Mouse (Mus musculus): ENCODE data around the gene Smpd2. TPM values are rescaled to one million over a fixed set of nuclear protein-coding genes. Genes with fewer than 3 reads are reported as not detected.
"Not testable (repeated sequence)": the region's sequence is repeated elsewhere in the genome, so short reads cannot be mapped to it uniquely, and the experiment has no call there.

Smpd2 gene
- polyA plus RNA-seq, 1 experiment from 2014 or later = 9.8 TPM

DNA sequence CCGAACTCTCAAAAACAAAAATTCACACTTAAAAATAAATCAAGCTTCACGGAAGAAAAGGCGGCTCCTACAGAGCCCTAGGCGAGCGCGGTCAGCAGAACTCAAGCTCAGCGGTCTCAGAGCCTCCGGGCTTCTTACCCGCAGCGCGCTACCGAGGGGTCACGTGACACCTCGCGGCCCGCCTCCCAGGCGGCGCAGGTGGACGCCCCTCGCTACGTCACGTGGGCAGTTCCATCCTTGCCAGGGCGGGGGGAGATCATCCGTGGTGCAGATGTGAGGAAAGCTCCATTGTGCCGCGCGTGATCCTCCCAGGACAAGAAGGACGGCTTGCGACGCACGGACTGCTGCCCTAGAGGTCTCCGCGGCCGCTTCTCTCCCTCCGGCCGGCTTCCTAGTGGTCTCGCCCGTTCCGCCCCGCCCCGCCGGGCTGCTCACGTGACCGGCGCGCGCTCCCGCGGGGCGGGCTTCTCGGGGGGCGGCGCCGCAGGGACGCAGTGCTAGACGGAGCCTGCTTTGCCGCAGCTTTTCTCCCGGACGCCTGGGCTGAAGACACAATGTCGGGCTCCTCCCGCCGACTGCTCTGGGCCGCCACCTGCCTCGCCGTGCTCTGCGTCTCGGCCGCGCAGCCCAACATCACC lies 28.9 kb upstream of the Smpd2 start, which contains the start of gene Cd164:
Gene Cd164, plus strand, starts transcription at position 434 of the 638 bp plus-strand sequence.
- under 1% methylated on average over 65 of the region's 69 CpGs for WGBS (ENCODE audit: insufficient replicate concordance)
- Histone ChIP-seq H3K4me3 (replicated peaks) (peak within 1 kb of the TSS; percentile 84), H3K27me3 (no peaks in the 10 kb centered on the region)

DNA sequence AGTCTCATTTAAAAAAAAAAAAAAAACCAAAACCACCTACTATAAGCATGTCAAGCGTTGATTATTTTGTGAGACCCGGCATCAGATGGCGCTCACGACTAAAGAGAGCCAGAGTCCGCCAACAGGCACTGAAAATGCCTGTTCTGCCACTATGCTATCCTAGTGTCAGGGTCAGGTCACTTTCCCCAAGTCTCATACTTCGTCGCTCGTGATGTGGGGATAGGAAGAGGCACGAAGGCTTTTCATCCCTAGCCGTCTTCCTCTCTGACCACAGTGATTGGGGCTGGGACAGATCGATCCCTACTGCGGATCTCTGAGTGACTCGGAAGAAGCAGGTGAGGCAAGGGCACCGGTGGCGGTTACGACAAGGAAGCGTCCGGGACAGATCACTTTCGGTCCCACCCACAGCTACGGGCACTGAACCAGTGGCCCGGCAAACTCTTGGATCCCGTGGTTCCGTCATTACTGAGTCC lies 28.4 kb upstream of the Smpd2 start:
- Histone ChIP-seq H3K4me3 (replicated peaks) (peak overlapping the region; percentile 84), H3K27ac (peak overlapping the region; percentile 89), H3K9ac (peak overlapping the region; percentile 89), H3K36me3 (peaks cover 2% of the 10 kb centered on the region; the same call in 1 of the 2 replicates), H3K4me1 (replicated peaks) (peaks cover 34% of the 10 kb centered on the region), H3K9me3 (replicated peaks) (no peaks in the 10 kb centered on the region), H3K27me3 (no peaks in the 10 kb centered on the region), H3K4me2 (peak overlapping the region; percentile 78)
- DNase-seq (peak; percentile 76), ATAC-seq (ENCODE audit: low read depth) (peak; percentile 76)
- under 1% methylated on average over 23 of the region's 23 CpGs for WGBS (ENCODE audit: insufficient replicate concordance)

More for the DNA sequence above, 28.9 kb upstream of the Smpd2 start, which contains the start of gene Cd164:
- DNase-seq (peak; percentile 85), ATAC-seq (ENCODE audit: low read depth) (peak; percentile 89)
- H3K9ac ChIP-seq = peak within 1 kb of the TSS; percentile 89
- peak within 1 kb of the TSS; percentile 78 for H3K4me2 ChIP-seq
- no peaks in the 10 kb centered on the region for H3K9me3 ChIP-seq (replicated peaks)
- H3K36me3 ChIP-seq = peaks cover 6% of the 10 kb centered on the region; the same call in 1 of the 2 replicates
- peak within 1 kb of the TSS; percentile 89 for H3K27ac ChIP-seq
- peaks cover 34% of the 10 kb centered on the region for H3K4me1 ChIP-seq (replicated peaks)

DNA sequence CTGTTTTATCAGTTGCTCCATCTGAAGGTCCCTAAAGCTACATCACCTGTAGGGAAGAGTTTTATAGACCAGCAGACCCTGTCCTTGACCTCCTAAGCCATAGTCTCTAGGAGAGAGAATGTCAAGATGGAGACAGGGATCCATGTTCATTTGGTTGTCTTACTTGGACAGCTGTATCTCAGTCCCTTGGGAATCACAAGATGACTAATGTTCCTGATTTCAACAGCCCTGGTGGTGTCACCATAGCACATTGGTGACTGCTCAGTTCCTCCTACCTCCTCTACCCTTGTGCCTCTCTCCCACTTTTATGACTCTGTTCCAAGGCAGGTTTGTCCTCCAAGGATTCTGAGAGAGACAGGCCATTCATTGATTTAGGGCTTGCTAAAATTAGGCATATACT lies 24.8 kb upstream of the Smpd2 start:
- H3K27ac ChIP-seq = no peak overlapping the region
- H3K4me1 ChIP-seq (replicated peaks) = peaks cover 8% of the 10 kb centered on the region
- ATAC-seq (ENCODE audit: low read depth) (no peak), DNase-seq (no peak)
- no peak overlapping the region for H3K4me3 ChIP-seq (replicated peaks)
- H3K4me2 ChIP-seq = no peak overlapping the region
- no peaks in the 10 kb centered on the region for H3K9me3 ChIP-seq (replicated peaks)
- H3K36me3 ChIP-seq = no peaks in the 10 kb centered on the region
- H3K27me3 ChIP-seq = no peaks in the 10 kb centered on the region
- H3K9ac ChIP-seq = no peak overlapping the region

DNA sequence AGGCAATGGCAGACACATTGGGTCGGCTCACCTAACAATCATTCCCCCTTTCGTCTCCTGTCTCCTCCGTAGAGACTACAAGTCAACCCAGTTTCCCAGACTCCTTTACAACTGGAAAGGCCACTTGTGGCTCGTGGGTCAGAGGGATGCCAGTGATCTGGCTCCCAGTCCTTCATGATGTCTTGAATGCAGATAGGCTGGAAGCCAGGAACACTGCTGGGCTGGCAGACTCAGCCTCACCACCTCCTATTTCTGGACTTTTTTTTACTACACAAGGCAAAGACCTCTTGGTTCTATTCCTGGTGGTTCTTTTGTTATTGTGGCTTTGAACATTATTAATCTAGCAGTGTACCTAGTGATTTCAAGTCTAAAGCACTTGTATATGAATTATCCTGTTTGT lies 24.1 kb upstream of the Smpd2 start:
- no peak overlapping the region for H3K9ac ChIP-seq
- 59% methylated on average over 4 of the region's 4 CpGs for WGBS (ENCODE audit: insufficient replicate concordance)
- H3K27ac ChIP-seq = no peak overlapping the region
- no peak for ATAC-seq (ENCODE audit: low read depth)
- no peak for DNase-seq
- H3K4me1 ChIP-seq (replicated peaks) = peaks cover 8% of the 10 kb centered on the region
- no peak overlapping the region for H3K4me3 ChIP-seq (replicated peaks)
- H3K27me3 ChIP-seq = no peaks in the 10 kb centered on the region
- H3K9me3 ChIP-seq (replicated peaks) = no peaks in the 10 kb centered on the region
- H3K36me3 ChIP-seq = no peaks in the 10 kb centered on the region
- H3K4me2 ChIP-seq = no peak overlapping the region

DNA sequence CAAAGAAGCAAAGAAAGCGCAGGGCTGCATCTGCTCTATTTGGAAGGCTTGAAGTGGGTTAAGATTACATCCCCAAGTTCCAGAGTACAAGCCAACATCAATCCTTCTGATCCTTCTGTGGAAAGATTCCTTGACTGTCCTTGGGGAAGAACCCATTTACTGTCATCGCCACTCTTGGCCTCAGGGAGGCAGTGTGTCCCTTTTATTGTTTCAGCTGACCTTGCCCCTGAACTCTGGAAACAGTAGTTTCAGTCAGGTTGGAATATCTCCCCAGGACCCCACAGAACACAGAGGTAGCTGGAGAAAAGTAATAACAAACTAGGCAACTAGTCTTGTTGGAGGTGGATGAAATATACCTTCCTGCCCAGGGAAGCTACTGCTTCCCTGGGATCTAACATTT lies 19.0 kb upstream of the Smpd2 start:
- H3K4me2 ChIP-seq = no peak overlapping the region
- DNase-seq (no peak), ATAC-seq (ENCODE audit: low read depth) (no peak)
- WGBS (ENCODE audit: insufficient replicate concordance) = 28% methylated on average over 2 of the region's 2 CpGs
- no peak overlapping the region for H3K27ac ChIP-seq
- H3K36me3 ChIP-seq = no peaks in the 10 kb centered on the region
- H3K27me3 ChIP-seq = no peaks in the 10 kb centered on the region
- no peaks in the 10 kb centered on the region for H3K4me1 ChIP-seq (replicated peaks)
- H3K9me3 ChIP-seq (replicated peaks) = no peaks in the 10 kb centered on the region
- H3K4me3 ChIP-seq (replicated peaks) = no peak overlapping the region
- no peak overlapping the region for H3K9ac ChIP-seq

DNA sequence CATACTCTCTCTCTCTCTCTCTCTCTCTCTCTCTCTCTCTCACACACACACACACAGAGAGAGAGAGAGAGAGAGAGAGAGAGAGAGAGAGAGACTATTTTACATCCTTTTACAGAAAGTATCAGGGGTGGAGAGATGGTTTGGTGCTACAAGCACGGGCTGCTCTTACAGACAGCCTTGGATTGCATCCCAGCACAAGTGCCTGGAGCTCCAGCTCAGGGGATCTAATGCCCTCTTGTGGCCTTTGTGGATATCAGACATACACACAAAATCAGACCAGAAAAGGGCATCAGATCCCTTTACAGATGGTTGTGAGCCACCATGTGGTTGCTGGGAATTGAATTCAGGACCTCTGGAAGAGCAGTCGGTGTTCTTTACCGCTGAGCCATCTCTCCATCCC lies 15.3 kb upstream of the Smpd2 start:
- not testable (repeated sequence) for H3K4me2 ChIP-seq; H3K4me1 ChIP-seq (replicated peaks); H3K4me3 ChIP-seq (replicated peaks); H3K27me3 ChIP-seq; H3K9ac ChIP-seq; ATAC-seq (ENCODE audit: low read depth); H3K36me3 ChIP-seq; H3K9me3 ChIP-seq (replicated peaks); H3K27ac ChIP-seq
- peak; percentile 26 for DNase-seq
- 9% methylated on average over 3 of the region's 3 CpGs for WGBS (ENCODE audit: insufficient replicate concordance)

DNA sequence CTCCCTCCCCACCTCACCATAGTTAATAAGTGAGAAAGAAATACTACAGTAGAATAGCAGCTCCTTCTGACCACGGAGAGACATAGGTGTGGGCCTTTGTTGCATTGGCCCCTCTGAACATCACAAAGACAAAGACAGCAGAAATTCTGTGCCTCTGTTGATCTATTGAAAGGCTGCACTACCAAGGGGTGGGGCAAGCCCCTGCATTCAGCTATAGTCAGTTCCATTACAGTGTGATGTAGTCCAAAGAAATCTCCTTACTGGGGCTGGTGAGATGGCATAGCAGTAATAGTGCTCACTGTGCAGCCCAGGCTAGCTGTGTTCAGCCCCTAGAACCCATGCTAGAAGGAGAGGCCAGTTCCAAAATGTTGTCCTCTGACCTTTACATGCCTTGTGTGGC lies 14.8 kb upstream of the Smpd2 start:
- WGBS (ENCODE audit: insufficient replicate concordance) = 75% methylated on average over 1 of the region's 1 CpGs
- Histone ChIP-seq H3K9me3 (replicated peaks) (no peaks in the 10 kb centered on the region), H3K4me3 (replicated peaks) (no peak overlapping the region), H3K9ac (no peak overlapping the region), H3K36me3 (no peaks in the 10 kb centered on the region), H3K4me2 (no peak overlapping the region), H3K27me3 (no peaks in the 10 kb centered on the region), H3K4me1 (replicated peaks) (no peaks in the 10 kb centered on the region), H3K27ac (no peak overlapping the region)
- DNase-seq (no peak), ATAC-seq (ENCODE audit: low read depth) (no peak)

DNA sequence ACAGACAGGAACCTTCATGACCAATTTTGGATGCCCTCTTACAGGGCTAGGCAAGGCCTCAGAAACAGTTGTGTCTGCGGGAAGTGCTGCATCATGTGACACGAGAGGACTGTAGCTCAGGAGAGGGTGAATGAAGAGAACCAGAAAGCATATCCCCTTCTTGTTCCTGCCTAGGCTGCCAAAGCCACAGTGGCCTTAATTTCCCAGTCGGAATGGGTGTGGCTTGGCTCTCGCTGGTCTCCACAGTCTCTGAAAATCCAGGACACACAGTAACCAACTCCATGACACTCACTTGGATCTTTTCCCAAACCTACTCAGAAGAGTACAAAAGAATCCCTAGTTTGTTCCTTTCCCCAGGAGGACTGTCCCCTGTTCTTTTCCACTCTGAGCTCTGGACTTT lies 10.8 kb upstream of the Smpd2 start:
- 60% methylated on average over 4 of the region's 4 CpGs for WGBS (ENCODE audit: insufficient replicate concordance)

DNA sequence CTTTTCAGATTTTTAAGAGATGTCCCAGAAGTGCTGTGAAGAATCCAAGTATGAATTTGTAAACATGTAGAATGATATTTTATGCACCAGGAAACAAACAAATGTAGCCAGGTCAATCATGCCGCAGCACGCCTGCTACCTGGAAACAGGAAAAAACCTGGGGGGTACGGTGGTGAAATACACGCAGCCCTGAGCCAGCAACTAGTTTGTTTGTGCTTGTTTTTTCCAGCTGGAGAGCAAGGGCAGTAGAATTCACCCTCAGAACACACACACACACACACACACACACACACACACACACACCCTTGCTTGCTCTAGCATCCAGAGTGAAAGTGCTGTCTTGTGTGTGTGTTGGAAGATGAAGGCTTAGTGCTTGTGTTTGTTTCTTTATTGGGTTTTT lies 942 bp upstream of the Smpd2 start:
- no peak overlapping the region for H3K4me3 ChIP-seq (replicated peaks)
- WGBS (ENCODE audit: insufficient replicate concordance) = 39% methylated on average over 4 of the region's 4 CpGs
- H3K4me2 ChIP-seq = peak overlapping the region; percentile 100

More for the DNA sequence above, 10.8 kb upstream of the Smpd2 start:
- Histone ChIP-seq H3K9me3 (replicated peaks) (no peaks in the 10 kb centered on the region), H3K36me3 (no peaks in the 10 kb centered on the region), H3K9ac (no peak overlapping the region), H3K27ac (no peak overlapping the region), H3K4me1 (replicated peaks) (no peaks in the 10 kb centered on the region), H3K4me2 (no peak overlapping the region), H3K27me3 (no peaks in the 10 kb centered on the region), H3K4me3 (replicated peaks) (no peak overlapping the region)
- no peak for ATAC-seq (ENCODE audit: low read depth)
- DNase-seq = no peak

DNA sequence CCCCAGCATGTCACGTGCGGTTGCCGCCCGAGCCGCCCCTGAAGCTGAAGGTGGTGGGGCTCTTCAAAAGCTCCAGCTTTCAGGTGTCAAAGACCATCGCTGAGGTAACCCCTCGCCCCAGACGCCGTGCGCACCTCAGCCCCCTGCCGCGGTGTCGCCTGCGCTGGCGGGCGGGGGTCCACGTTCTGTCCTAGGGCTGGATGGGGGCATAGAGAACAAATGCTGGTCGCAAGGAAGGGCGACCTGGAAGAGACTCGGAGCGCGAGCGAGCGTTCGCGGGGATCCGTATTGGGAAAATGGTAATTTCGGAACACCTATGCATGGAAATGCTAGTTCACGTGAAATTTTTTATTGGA lies 327 bp upstream of the Smpd2 start:
- no peak; the same call in 1 of the 2 replicates for ATAC-seq (ENCODE audit: low read depth)
- WGBS (ENCODE audit: insufficient replicate concordance) = under 1% methylated on average over 29 of the region's 29 CpGs
- no peaks in the 10 kb centered on the region for H3K9me3 ChIP-seq (replicated peaks)
- H3K27ac ChIP-seq = no peak overlapping the region
- H3K4me1 ChIP-seq (replicated peaks) = peaks cover 24% of the 10 kb centered on the region
- H3K4me2 ChIP-seq = peak overlapping the region; percentile 100
- H3K9ac ChIP-seq = peak overlapping the region; percentile 73
- peaks cover 15% of the 10 kb centered on the region for H3K27me3 ChIP-seq
- DNase-seq = no peak
- peak overlapping the region; percentile 71 for H3K4me3 ChIP-seq (replicated peaks)
- peaks cover 22% of the 10 kb centered on the region for H3K36me3 ChIP-seq

More for the DNA sequence above, 942 bp upstream of the Smpd2 start:
- Histone ChIP-seq H3K27ac (no peak overlapping the region), H3K27me3 (peaks cover 15% of the 10 kb centered on the region), H3K36me3 (peaks cover 17% of the 10 kb centered on the region), H3K4me1 (replicated peaks) (peaks cover 24% of the 10 kb centered on the region), H3K9ac (no peak overlapping the region), H3K9me3 (replicated peaks) (no peaks in the 10 kb centered on the region)
- DNase-seq (no peak), ATAC-seq (ENCODE audit: low read depth) (no peak)

DNA sequence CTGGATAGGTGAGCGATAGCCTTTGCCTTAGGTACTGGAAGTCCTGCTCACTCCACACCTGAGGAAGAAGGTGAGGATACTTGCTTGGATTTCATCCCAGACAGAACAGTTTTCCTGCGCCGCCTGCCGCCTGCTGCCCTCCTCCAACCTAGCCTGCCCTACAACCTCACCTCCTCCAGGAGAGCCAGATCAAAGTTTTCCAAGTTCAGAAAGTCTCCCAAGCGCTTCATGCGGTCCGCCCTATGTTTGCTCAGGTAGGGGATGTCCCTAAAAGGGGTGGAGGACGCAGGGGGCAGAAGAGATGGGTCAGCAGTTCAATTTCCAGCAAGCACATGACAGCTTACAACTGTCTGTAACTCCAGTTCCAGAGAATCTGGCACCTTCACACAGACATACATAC lies 875 bp downstream of the Smpd2 start:
- WGBS (ENCODE audit: insufficient replicate concordance) = 56% methylated on average over 8 of the region's 8 CpGs

DNA sequence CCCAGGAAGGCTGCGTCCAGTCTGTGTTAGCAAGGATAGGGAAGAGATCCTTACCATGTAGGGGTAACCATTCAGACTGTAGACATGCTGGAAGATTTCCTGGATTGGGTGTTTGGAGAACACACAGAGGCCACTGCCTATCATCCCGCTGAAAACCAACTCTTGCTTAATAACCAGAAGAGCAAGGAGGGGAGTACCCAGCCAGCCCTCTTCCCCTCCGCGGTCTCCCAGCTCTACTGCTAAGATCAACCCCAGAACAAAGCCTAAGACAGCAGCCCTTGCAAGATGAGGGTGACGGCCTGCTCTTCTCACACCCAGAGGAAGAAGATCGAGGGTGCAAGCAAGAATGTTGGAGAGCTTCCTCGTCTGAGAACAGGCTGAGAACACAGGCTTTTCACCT lies 1.3 kb downstream of the Smpd2 start:
- WGBS (ENCODE audit: insufficient replicate concordance) = 31% methylated on average over 7 of the region's 7 CpGs
- ATAC-seq (ENCODE audit: low read depth) (no peak), DNase-seq (no peak)
- H3K4me3 ChIP-seq (replicated peaks) = peak overlapping the region; percentile 71
- peak overlapping the region; percentile 68 for H3K9ac ChIP-seq
- peaks cover 15% of the 10 kb centered on the region for H3K27me3 ChIP-seq
- H3K4me2 ChIP-seq = peak overlapping the region; percentile 100
- peaks cover 24% of the 10 kb centered on the region for H3K4me1 ChIP-seq (replicated peaks)
- H3K27ac ChIP-seq = no peak overlapping the region
- peaks cover 37% of the 10 kb centered on the region for H3K36me3 ChIP-seq
- no peaks in the 10 kb centered on the region for H3K9me3 ChIP-seq (replicated peaks)

More for the DNA sequence above, 875 bp downstream of the Smpd2 start:
- H3K36me3 ChIP-seq = peaks cover 32% of the 10 kb centered on the region
- peaks cover 24% of the 10 kb centered on the region for H3K4me1 ChIP-seq (replicated peaks)
- no peaks in the 10 kb centered on the region for H3K9me3 ChIP-seq (replicated peaks)
- DNase-seq (no peak), ATAC-seq (ENCODE audit: low read depth) (0 out of 2 replicates have a peak, but pooled peaks have one; percentile 16)
- peaks cover 15% of the 10 kb centered on the region for H3K27me3 ChIP-seq
- H3K4me3 ChIP-seq (replicated peaks) = peak overlapping the region; percentile 71
- peak overlapping the region; percentile 100 for H3K4me2 ChIP-seq
- H3K9ac ChIP-seq = peak overlapping the region; percentile 68
- H3K27ac ChIP-seq = no peak overlapping the region

Data from liver, embryonic 13.5 days (tissue).